Mouse (Mus musculus) kidney, adult 10 weeks (tissue): ENCODE measurements around the gene Olfr875. TPM values are rescaled to one million over a fixed set of nuclear protein-coding genes. Genes with fewer than 3 reads are reported as not detected.

Source experiments
- polyA plus RNA-seq: library from polyadenylated mRNA; stranded (reverse); fragments of 350-450 nt; fragmentation: Illumina TruSeq; extraction: RNeasy Lipid Tissue Mini Kit (QIAGEN cat#74804); gene quantifications from one replicate; pipeline ENCODE4 v1.2.3, GENCODE M21; 2014; ENCODE audit warnings: low read depth, low replicate concordance

Gene Olfr875
- not detected for polyA plus RNA-seq

GRCm38 (mm10) chr9:37771759-37772158 is at the start of gene Olfr875:
Gene Olfr875 (plus strand): TSS chr9:37771857.

GRCm38 (mm10) chr9:37744806-37745205 is 26.9 kb upstream of the Olfr875 start, which contains the start of gene Olfr874:
Gene Olfr874 (plus strand): TSS chr9:37745106.

GRCm38 (mm10) chr9:37802731-37803130 is 31.1 kb downstream of the Olfr875 start, which contains the start of gene Olfr876:
Gene Olfr876 (plus strand): TSS chr9:37803031.

Other genes with a start within 250 kb of the Olfr875 start
- 8.1 TPM for gene Esam, start 243.8 kb upstream of the Olfr875 start, polyA plus RNA-seq
- gene Vsig2, start 232.6 kb upstream of the Olfr875 start, polyA plus RNA-seq: 0.81 TPM
- 0.32 TPM for gene Nrgn, start 219.0 kb upstream of the Olfr875 start, polyA plus RNA-seq
- 36.8 TPM for gene Siae, start 216.2 kb upstream of the Olfr875 start, polyA plus RNA-seq
- gene Spa17, start 158.1 kb upstream of the Olfr875 start, polyA plus RNA-seq: 52.4 TPM
- gene Tbrg1, start 114.5 kb upstream of the Olfr875 start, polyA plus RNA-seq: 12.4 TPM
- gene Panx3, start 102.6 kb upstream of the Olfr875 start, polyA plus RNA-seq: not detected
- not detected for gene Olfr160, start 55.6 kb upstream of the Olfr875 start, polyA plus RNA-seq
- not detected for gene Olfr874, start 26.8 kb upstream of the Olfr875 start, polyA plus RNA-seq
- not detected for gene Olfr876, start 31.2 kb downstream of the Olfr875 start, polyA plus RNA-seq
- gene Olfr877, start 82.4 kb downstream of the Olfr875 start, polyA plus RNA-seq: not detected
- gene Olfr145, start 124.9 kb downstream of the Olfr875 start, polyA plus RNA-seq: not detected
- gene Olfr878, start 146.0 kb downstream of the Olfr875 start, polyA plus RNA-seq: not detected
- not detected for gene Olfr881, start 220.0 kb downstream of the Olfr875 start, polyA plus RNA-seq